ENCODE assay signal across 16 mouse cellular contexts in genomic region chr4:58934308-58934707, GRCm38 (mm10). TPM values are rescaled to one million over a fixed set of nuclear protein-coding genes. Genes with fewer than 3 reads are reported as not detected.
"Had no signal": no experiment of that assay in that cellular context is flagged by ENCODE, and none has a peak within 500 bp of the region (broad histone marks: within the 10 kb centered on the region; RNA-seq: fewer than 3 reads in every experiment).

No protein-coding gene starts in this region.

- H3K36me3 ChIP-seq: limb, embryonic 10.5 days; limb, embryonic 13.5 days; midbrain, embryonic 12.5 days; midbrain, embryonic 15.5 days; neural tube, embryonic 12.5 days; neural tube, embryonic 15.5 days had no signal

- DNase-seq: right cerebral cortex, adult 18-20 months; right cerebral cortex, postnatal 14 days had no signal

- H3K27me3 ChIP-seq: limb, embryonic 13.5 days; midbrain, embryonic 12.5 days; midbrain, embryonic 15.5 days; neural tube, embryonic 12.5 days; neural tube, embryonic 15.5 days had no signal

- H3K4me3 ChIP-seq: layer of hippocampus, adult 2 months; limb, embryonic 10.5 days; limb, embryonic 13.5 days; midbrain, embryonic 12.5 days; midbrain, embryonic 15.5 days; neural tube, embryonic 12.5 days; neural tube, embryonic 15.5 days had no signal

- H3K9me3 ChIP-seq: limb, embryonic 10.5 days; limb, embryonic 13.5 days; midbrain, embryonic 12.5 days; midbrain, embryonic 15.5 days; neural tube, embryonic 12.5 days; neural tube, embryonic 15.5 days had no signal

- H3K4me1 ChIP-seq: limb, embryonic 13.5 days; midbrain, embryonic 12.5 days; neural tube, embryonic 12.5 days had no signal

- H3K4me2 ChIP-seq: limb, embryonic 13.5 days; midbrain, embryonic 12.5 days; midbrain, embryonic 15.5 days; neural tube, embryonic 12.5 days; neural tube, embryonic 15.5 days had no signal

- H3K27ac ChIP-seq: layer of hippocampus, adult 2 months; limb, embryonic 10.5 days; limb, embryonic 13.5 days; liver, embryonic 14.5 days; macrophage; midbrain, embryonic 12.5 days; midbrain, embryonic 15.5 days; neural tube, embryonic 12.5 days; neural tube, embryonic 15.5 days; stomach, postnatal 0 days had no signal

- H3K9ac ChIP-seq: limb, embryonic 13.5 days; liver, embryonic 14.5 days; liver, postnatal 0 days; lung, embryonic 14.5 days; midbrain, embryonic 12.5 days; midbrain, embryonic 15.5 days; neural tube, embryonic 12.5 days; neural tube, embryonic 15.5 days had no signal

RNA-seq across cellular contexts. Expression of gene Zkscan16, which starts 9.1 kb away (rescaled TPM):
- total RNA-seq: megakaryocyte, adult 5-6 weeks had no signal
- polyA plus RNA-seq: lung, postnatal 0 days; macrophage had no signal
